Mouse (Mus musculus) neural tube, embryonic 14.5 days (tissue): ENCODE results near the gene Ggnbp2. TPM values are rescaled to one million over a fixed set of nuclear protein-coding genes. Genes with fewer than 3 reads are reported as not detected.
A peak's percentile ranks its signal among the peaks of the same experiment; 100 is the strongest.
"Not testable (repeated sequence)": the region's sequence is repeated elsewhere in the genome, so short reads cannot be mapped to it uniquely, and the experiment has no call there.

Experiments
- ATAC-seq: fragments of 200-750 bp; cut with Nextera tagmentation; 2 replicates; pipeline ENCODE4 v1.8.0; 2017; ENCODE audit warnings: low read depth, mild to moderate bottlenecking, moderate TSS enrichment, moderate library complexity
- H3K27ac ChIP-seq: fragments of 300-500 bp; sonication (generic); 2 replicates; pipeline ENCODE4 v1.5.1; 2014; ENCODE audit warnings: low read depth, mild to moderate bottlenecking, control low read depth, low read length, moderate library complexity, mixed read lengths
- H3K27me3 ChIP-seq: fragments of 300-500 bp; sonication (generic); 2 replicates; pipeline ENCODE4 v1.6.1; 2014; ENCODE audit warnings: low read length; ENCODE audit not compliant: control insufficient read depth, insufficient read depth
- H3K36me3 ChIP-seq: fragments of 300-500 bp; sonication (generic); 2 replicates; pipeline ENCODE4 v1.6.1; 2014; ENCODE audit warnings: low read length, mixed read lengths; ENCODE audit not compliant: control insufficient read depth, insufficient read depth
- H3K4me1 ChIP-seq: fragments of 300-500 bp; sonication (generic); 2 replicates; pipeline ENCODE4 v1.6.1; 2014; ENCODE audit warnings: low read length; ENCODE audit not compliant: control insufficient read depth, insufficient read depth
- H3K4me2 ChIP-seq: fragments of 300-500 bp; sonication (generic); 2 replicates; pipeline ENCODE4 v1.6.1; 2014; ENCODE audit warnings: mild to moderate bottlenecking, low read depth, low read length, control low read depth
- H3K4me3 ChIP-seq: fragments of 300-500 bp; sonication (generic); 2 replicates; pipeline ENCODE4 v1.5.1; 2014; ENCODE audit warnings: low read depth, low read length, control low read depth, mixed read lengths
- H3K9ac ChIP-seq: fragments of 300-500 bp; sonication (generic); replicated peaks from 2 replicates; pipeline ENCODE4 v1.6.1; 2014; ENCODE audit warnings: low read depth, mild to moderate bottlenecking, control low read depth, low read length, mixed read lengths
- H3K9me3 ChIP-seq: fragments of 300-500 bp; sonication (generic); 2 replicates; pipeline ENCODE4 v1.6.1; 2016; ENCODE audit warnings: low read length; ENCODE audit not compliant: control insufficient read depth
- WGBS: fragments of 180-500 bp; shearing (Covaris S2); extraction: QIAGEN DNeasy Blood & Tissue Kit; methylation state at CpG from one replicate; pipeline ENCODE4 v1.1.7; 2014; 5-methylcytosine and 5-hydroxymethylcytosine counted together
- polyA plus RNA-seq: library from polyadenylated mRNA; unstranded; fragments of >200 nt; fragmentation: Nextera tagmentation; extraction: Ambion mirVana; gene quantifications from 2 replicates; pipeline ENCODE4 v1.2.1, GENCODE M21; 2014

Ggnbp2 gene
- polyA plus RNA-seq, 1 experiment from 2014 or later: 74.7 TPM

DNA sequence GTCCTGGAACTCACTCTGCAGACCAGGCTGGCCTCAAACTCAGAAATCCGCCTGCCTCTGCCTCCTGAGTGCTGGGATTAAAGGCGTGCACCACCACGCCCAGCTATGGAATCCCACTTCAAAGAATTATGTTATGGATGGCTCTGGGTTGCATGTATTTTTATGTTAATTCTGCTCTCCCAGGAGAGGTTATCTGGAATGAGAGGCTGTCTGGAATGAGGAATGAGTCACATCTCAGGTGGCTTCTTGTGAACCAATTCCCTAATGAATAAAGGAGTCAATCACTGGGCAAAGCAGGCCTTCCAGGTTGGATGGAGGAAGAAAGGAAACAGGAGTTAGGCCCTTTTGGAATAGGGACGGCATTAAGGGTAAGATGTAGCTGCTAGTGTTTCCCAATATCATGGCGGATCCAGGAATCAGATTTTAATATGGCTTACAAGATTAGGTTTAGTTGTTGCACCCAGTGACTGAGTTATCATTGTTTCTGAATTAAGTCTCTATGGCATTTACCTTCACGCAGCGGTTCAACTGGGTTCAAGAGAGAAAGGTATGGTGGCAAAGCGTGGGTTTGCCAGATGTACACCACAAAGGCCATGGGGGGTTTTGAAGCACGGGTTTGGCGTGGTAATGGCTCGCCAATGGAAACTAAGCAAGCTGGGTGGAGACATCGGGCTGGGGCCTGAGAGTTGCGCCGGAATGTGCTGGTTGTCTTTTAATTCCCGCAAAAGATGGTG is 23.7 kb downstream of the Ggnbp2 start:
- H3K4me1 ChIP-seq: no peaks in the 10 kb centered on the region
- 94% methylated on average over 15 of the region's 15 CpGs for WGBS

GRCm38 (mm10) chr11:84839330-84839729 is 31.3 kb downstream of the Ggnbp2 start:
- Histone ChIP-seq H3K27ac (no peak overlapping the region), H3K4me2 (no peak overlapping the region), H3K36me3 (peaks cover 37% of the 10 kb centered on the region), H3K4me3 (no peak overlapping the region), H3K9ac (no peak overlapping the region), H3K27me3 (no peaks in the 10 kb centered on the region), H3K9me3 (no peaks in the 10 kb centered on the region), H3K4me1 (no peaks in the 10 kb centered on the region)
- 88% methylated on average over 2 of the region's 2 CpGs for WGBS
- ATAC-seq: no peak

More for the DNA sequence above, 23.7 kb downstream of the Ggnbp2 start:
- Histone ChIP-seq H3K4me3 (no peak overlapping the region), H3K27ac (no peak overlapping the region), H3K9me3 (no peaks in the 10 kb centered on the region), H3K36me3 (peaks cover 26% of the 10 kb centered on the region), H3K4me2 (no peak overlapping the region), H3K27me3 (no peaks in the 10 kb centered on the region), H3K9ac (no peak overlapping the region)
- ATAC-seq: no peak

DNA sequence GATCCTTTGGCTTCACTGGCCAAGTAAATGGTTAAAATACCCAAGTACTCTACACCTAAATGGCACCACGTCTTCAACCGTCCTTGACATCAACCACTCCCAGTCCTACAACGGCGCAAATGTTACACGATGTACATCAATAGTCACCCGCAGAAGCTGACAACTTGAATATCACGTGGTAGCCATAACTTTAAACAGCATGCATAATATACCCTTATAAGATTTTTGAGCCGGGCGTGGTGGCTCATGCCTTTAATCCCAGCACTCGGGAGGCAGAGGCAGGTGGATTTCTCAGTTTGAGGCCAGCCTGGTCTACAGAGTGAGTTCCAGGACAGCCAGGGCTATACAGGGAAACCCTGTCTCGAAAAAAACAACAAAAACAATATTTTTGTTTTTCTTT is 41.1 kb downstream of the Ggnbp2 start:
- H3K27ac ChIP-seq: 0 out of 2 replicates have a peak overlapping the region, but pooled peaks have one; percentile 55
- WGBS: 68% methylated on average over 11 of the region's 11 CpGs
- H3K4me3 ChIP-seq: peak overlapping the region; percentile 50
- peak overlapping the region; percentile 86 for H3K4me2 ChIP-seq
- not testable (repeated sequence) for ATAC-seq, H3K27me3 ChIP-seq, H3K4me1 ChIP-seq, H3K9me3 ChIP-seq
- peaks cover 23% of the 10 kb centered on the region for H3K36me3 ChIP-seq
- peak overlapping the region; percentile 70; the same call in 1 of the 2 replicates for H3K9ac ChIP-seq

GRCm38 (mm10) chr11:84828516-84829399 is 41.9 kb downstream of the Ggnbp2 start, which contains the start of gene Dhrs11:
Dhrs11 (minus strand) TSS chr11:84828994.
- no peaks in the 10 kb centered on the region for H3K4me1 ChIP-seq
- peak within 1 kb of the TSS; percentile 86 for H3K4me2 ChIP-seq
- peak within 1 kb of the TSS; percentile 55 for H3K27ac ChIP-seq
- H3K9me3 ChIP-seq: no peaks in the 10 kb centered on the region
- peak; percentile 89 for ATAC-seq
- no peaks in the 10 kb centered on the region for H3K27me3 ChIP-seq
- peaks cover 17% of the 10 kb centered on the region for H3K36me3 ChIP-seq
- H3K4me3 ChIP-seq: peak within 1 kb of the TSS; percentile 50
- 1% methylated on average over 62 of the region's 62 CpGs for WGBS
- peak within 1 kb of the TSS; percentile 70 for H3K9ac ChIP-seq

GRCm38 (mm10) chr11:84827901-84828503 is 42.6 kb downstream of the Ggnbp2 start:
- H3K27ac ChIP-seq: no peak overlapping the region
- H3K36me3 ChIP-seq: peaks cover 12% of the 10 kb centered on the region
- no peak for ATAC-seq
- H3K4me1 ChIP-seq: no peaks in the 10 kb centered on the region
- peak overlapping the region; percentile 50 for H3K4me3 ChIP-seq
- H3K9me3 ChIP-seq: no peaks in the 10 kb centered on the region
- 53% methylated on average over 3 of the region's 3 CpGs for WGBS
- H3K27me3 ChIP-seq: no peaks in the 10 kb centered on the region
- peak overlapping the region; percentile 86 for H3K4me2 ChIP-seq
- H3K9ac ChIP-seq: no peak overlapping the region

- no peaks in the 10 kb centered on the region for H3K9me3 ChIP-seq
- no peaks in the 10 kb centered on the region for H3K27me3 ChIP-seq
- ATAC-seq: no peak
- no peaks in the 10 kb centered on the region for H3K4me1 ChIP-seq
- H3K4me2 ChIP-seq: no peak overlapping the region; the same call in 1 of the 2 replicates
- H3K9ac ChIP-seq: no peak overlapping the region
- no peak overlapping the region for H3K27ac ChIP-seq
- H3K4me3 ChIP-seq: no peak overlapping the region
- peaks cover 8% of the 10 kb centered on the region for H3K36me3 ChIP-seq
Observed at GRCm38 (mm10) chr11:84827492-84827891, 43.1 kb downstream of the Ggnbp2 start.

DNA sequence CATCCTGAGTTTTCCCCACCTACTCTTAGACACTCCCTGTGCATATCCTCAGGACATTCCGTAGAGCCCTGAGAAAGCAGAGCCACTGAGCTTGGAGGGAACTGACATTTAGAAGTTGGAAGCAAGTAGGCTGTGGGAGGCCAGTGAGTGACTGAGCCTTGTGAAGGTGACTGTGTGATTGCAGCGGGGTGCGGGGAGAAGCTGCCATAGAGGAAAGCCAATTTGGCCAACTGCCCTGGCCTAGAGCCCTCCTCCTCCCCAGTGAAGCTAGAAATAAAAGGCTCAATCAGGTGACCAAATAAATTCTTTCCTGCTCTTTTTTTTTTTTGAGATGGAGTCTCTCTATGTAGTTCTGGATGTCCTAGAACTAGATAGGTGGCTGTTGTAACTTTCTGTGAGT is 44.4 kb downstream of the Ggnbp2 start:
- no peaks in the 10 kb centered on the region for H3K27me3 ChIP-seq
- no peaks in the 10 kb centered on the region for H3K9me3 ChIP-seq
- 65% methylated on average over 3 of the region's 3 CpGs for WGBS
- no peaks in the 10 kb centered on the region for H3K36me3 ChIP-seq
- H3K4me3 ChIP-seq: no peak overlapping the region
- no peak overlapping the region for H3K4me2 ChIP-seq
- H3K9ac ChIP-seq: no peak overlapping the region
- no peaks in the 10 kb centered on the region for H3K4me1 ChIP-seq
- no peak for ATAC-seq
- H3K27ac ChIP-seq: no peak overlapping the region

GRCm38 (mm10) chr11:84825261-84825807 is 45.3 kb downstream of the Ggnbp2 start:
- Histone ChIP-seq H3K27ac (no peak overlapping the region), H3K4me1 (no peaks in the 10 kb centered on the region), H3K27me3 (no peaks in the 10 kb centered on the region), H3K9me3 (no peaks in the 10 kb centered on the region), H3K36me3 (no peaks in the 10 kb centered on the region), H3K4me2 (no peak overlapping the region), H3K4me3 (no peak overlapping the region), H3K9ac (no peak overlapping the region)
- no peak for ATAC-seq
- 91% methylated on average over 10 of the region's 10 CpGs for WGBS
